Mouse (Mus musculus): ENCODE measurements around the gene Gna11. TPM values are rescaled to one million over a fixed set of nuclear protein-coding genes. Genes with fewer than 3 reads are reported as not detected.

The Gna11 gene
- polyA plus RNA-seq, 1 experiment from 2014 or later, result 88.2 TPM

GRCm38 (mm10) chr10:81519227-81519977 is 25.6 kb downstream of the Gna11 start:
- H3K9me3 ChIP-seq (ENCODE audit: low read depth, low read length), result no peaks in the 10 kb centered on the region
- H3K27ac ChIP-seq (ENCODE audit: low read depth), result no peak overlapping the region
- no peak overlapping the region for H3K4me2 ChIP-seq
- WGBS, result 73% methylated on average over 6 of the region's 6 CpGs
- no peak overlapping the region for H3K9ac ChIP-seq
- no peaks in the 10 kb centered on the region for H3K36me3 ChIP-seq (ENCODE audit: insufficient read depth)
- ATAC-seq (ENCODE audit: insufficient read depth) (no peak), DNase-seq (peak; percentile 23)
- no peaks in the 10 kb centered on the region for H3K4me1 ChIP-seq (ENCODE audit: insufficient read depth)
- H3K27me3 ChIP-seq (ENCODE audit: insufficient read depth, low read length), result no peaks in the 10 kb centered on the region
- TF ChIP-seq CTCF (IDR thresholded peaks at IDR 0.05; ENCODE audit: low read depth), result no peak
- no peak overlapping the region for H3K4me3 ChIP-seq (ENCODE audit: low read depth, low read length)

DNA sequence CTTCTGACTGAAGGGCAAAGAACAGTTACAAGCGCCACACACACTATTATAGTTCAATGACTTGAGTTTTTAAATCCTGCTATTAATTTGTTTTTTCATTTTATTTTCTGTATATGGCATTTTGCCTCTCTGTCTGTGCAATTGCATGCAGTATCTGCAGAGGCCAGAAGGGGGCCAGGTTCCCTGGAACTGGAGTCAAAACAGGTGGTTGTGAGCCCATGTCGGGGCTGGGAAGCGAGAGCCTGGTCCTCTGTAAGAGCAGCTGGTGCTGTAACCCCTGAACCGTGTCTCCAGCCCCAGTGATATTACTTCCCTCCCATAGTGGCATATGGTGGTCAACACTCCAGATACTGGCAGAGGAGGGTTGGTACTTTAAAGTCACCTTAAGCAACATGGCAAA is 26.4 kb downstream of the Gna11 start:
- peak; percentile 78 for TF ChIP-seq CTCF (IDR thresholded peaks at IDR 0.05; ENCODE audit: low read depth)
- Histone ChIP-seq H3K4me2 (no peak overlapping the region), H3K27me3 (ENCODE audit: insufficient read depth, low read length) (no peaks in the 10 kb centered on the region), H3K36me3 (ENCODE audit: insufficient read depth) (no peaks in the 10 kb centered on the region), H3K4me1 (ENCODE audit: insufficient read depth) (no peaks in the 10 kb centered on the region), H3K9me3 (ENCODE audit: low read depth, low read length) (no peaks in the 10 kb centered on the region), H3K9ac (no peak overlapping the region), H3K4me3 (ENCODE audit: low read depth, low read length) (no peak overlapping the region), H3K27ac (ENCODE audit: low read depth) (no peak overlapping the region)
- peak; percentile 79 for DNase-seq
- ATAC-seq (ENCODE audit: insufficient read depth), result no peak
- WGBS, result 11% methylated on average over 4 of the region's 4 CpGs

GRCm38 (mm10) chr10:81517227-81517626 is 27.8 kb downstream of the Gna11 start:
- no peak for TF ChIP-seq CTCF (IDR thresholded peaks at IDR 0.05; ENCODE audit: low read depth)
- 76% methylated on average over 8 of the region's 8 CpGs for WGBS
- Histone ChIP-seq H3K9ac (no peak overlapping the region), H3K4me2 (no peak overlapping the region), H3K4me1 (ENCODE audit: insufficient read depth) (no peaks in the 10 kb centered on the region), H3K9me3 (ENCODE audit: low read depth, low read length) (no peaks in the 10 kb centered on the region), H3K27me3 (ENCODE audit: insufficient read depth, low read length) (no peaks in the 10 kb centered on the region), H3K27ac (ENCODE audit: low read depth) (no peak overlapping the region), H3K36me3 (ENCODE audit: insufficient read depth) (no peaks in the 10 kb centered on the region), H3K4me3 (ENCODE audit: low read depth, low read length) (no peak overlapping the region)
- no peak for ATAC-seq (ENCODE audit: insufficient read depth)
- no peak for DNase-seq

- no peak overlapping the region for H3K4me2 ChIP-seq
- 79% methylated on average over 5 of the region's 5 CpGs for WGBS
- no peak overlapping the region for H3K9ac ChIP-seq
- DNase-seq (no peak), ATAC-seq (ENCODE audit: insufficient read depth) (no peak)
- peak; percentile 31 for TF ChIP-seq CTCF (IDR thresholded peaks at IDR 0.05; ENCODE audit: low read depth)
- H3K27ac ChIP-seq (ENCODE audit: low read depth), result no peak overlapping the region
- H3K4me3 ChIP-seq (ENCODE audit: low read depth, low read length), result no peak overlapping the region
- H3K27me3 ChIP-seq (ENCODE audit: insufficient read depth, low read length), result no peaks in the 10 kb centered on the region
- no peaks in the 10 kb centered on the region for H3K9me3 ChIP-seq (ENCODE audit: low read depth, low read length)
- no peaks in the 10 kb centered on the region for H3K4me1 ChIP-seq (ENCODE audit: insufficient read depth)
- H3K36me3 ChIP-seq (ENCODE audit: insufficient read depth), result no peaks in the 10 kb centered on the region
Measured at GRCm38 (mm10) chr10:81513798-81514197, 31.2 kb downstream of the Gna11 start.

DNA sequence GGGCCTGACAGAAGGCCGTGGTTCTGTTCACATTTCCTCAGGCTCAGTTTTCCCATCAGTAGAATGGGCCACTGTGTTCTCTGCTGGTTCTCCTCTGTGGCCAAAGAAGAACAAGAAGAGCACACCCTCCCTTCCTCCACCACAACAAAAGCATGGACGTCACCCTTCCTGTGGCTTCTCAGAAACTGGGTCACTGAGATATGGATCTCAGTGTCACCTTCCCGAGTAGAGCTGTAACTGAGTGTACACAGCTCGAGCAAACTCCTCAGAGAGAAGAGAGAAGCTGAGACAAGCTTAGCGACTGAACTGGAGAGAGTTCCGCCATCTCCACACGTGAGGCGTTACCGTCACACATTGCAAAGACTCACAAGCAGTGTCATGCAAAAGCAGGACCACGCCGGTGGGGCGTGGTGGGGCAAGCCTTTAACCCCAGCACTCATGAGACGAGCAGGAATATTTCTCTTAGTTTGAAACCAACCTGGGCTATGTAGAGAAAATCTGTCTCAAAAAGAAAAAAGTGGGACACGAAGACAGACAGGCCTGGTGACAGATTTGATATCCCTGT is 34.7 kb downstream of the Gna11 start:
- no peak for TF ChIP-seq CTCF (IDR thresholded peaks at IDR 0.05; ENCODE audit: low read depth)
- H3K9ac ChIP-seq, result no peak overlapping the region
- no peak overlapping the region for H3K4me3 ChIP-seq (ENCODE audit: low read depth, low read length)
- no peaks in the 10 kb centered on the region for H3K9me3 ChIP-seq (ENCODE audit: low read depth, low read length)
- H3K27ac ChIP-seq (ENCODE audit: low read depth), result no peak overlapping the region
- no peak for DNase-seq
- H3K4me1 ChIP-seq (ENCODE audit: insufficient read depth), result no peaks in the 10 kb centered on the region
- ATAC-seq (ENCODE audit: insufficient read depth), result no peak
- no peaks in the 10 kb centered on the region for H3K27me3 ChIP-seq (ENCODE audit: insufficient read depth, low read length)
- H3K4me2 ChIP-seq, result no peak overlapping the region
- WGBS, result 71% methylated on average over 14 of the region's 14 CpGs
- no peaks in the 10 kb centered on the region for H3K36me3 ChIP-seq (ENCODE audit: insufficient read depth)

GRCm38 (mm10) chr10:81507691-81508489 is 37.1 kb downstream of the Gna11 start:
- H3K27ac ChIP-seq (ENCODE audit: low read depth), result no peak overlapping the region
- WGBS, result 63% methylated on average over 13 of the region's 13 CpGs
- DNase-seq (no peak), ATAC-seq (ENCODE audit: insufficient read depth) (no peak)
- no peaks in the 10 kb centered on the region for H3K27me3 ChIP-seq (ENCODE audit: insufficient read depth, low read length)
- no peak overlapping the region for H3K4me2 ChIP-seq
- no peaks in the 10 kb centered on the region for H3K36me3 ChIP-seq (ENCODE audit: insufficient read depth)
- H3K4me1 ChIP-seq (ENCODE audit: insufficient read depth), result no peaks in the 10 kb centered on the region
- H3K9me3 ChIP-seq (ENCODE audit: low read depth, low read length), result no peaks in the 10 kb centered on the region
- H3K9ac ChIP-seq, result no peak overlapping the region
- TF ChIP-seq CTCF (IDR thresholded peaks at IDR 0.05; ENCODE audit: low read depth), result no peak
- no peak overlapping the region for H3K4me3 ChIP-seq (ENCODE audit: low read depth, low read length)

- Histone ChIP-seq H3K36me3 (ENCODE audit: insufficient read depth) (no peaks in the 10 kb centered on the region), H3K4me2 (no peak overlapping the region), H3K9ac (no peak overlapping the region), H3K4me3 (ENCODE audit: low read depth, low read length) (no peak overlapping the region), H3K4me1 (ENCODE audit: insufficient read depth) (no peaks in the 10 kb centered on the region), H3K27me3 (ENCODE audit: insufficient read depth, low read length) (no peaks in the 10 kb centered on the region), H3K27ac (ENCODE audit: low read depth) (no peak overlapping the region), H3K9me3 (ENCODE audit: low read depth, low read length) (no peaks in the 10 kb centered on the region)
- 25% methylated on average over 6 of the region's 6 CpGs for WGBS
- DNase-seq (no peak), ATAC-seq (ENCODE audit: insufficient read depth) (no peak)
- TF ChIP-seq CTCF (IDR thresholded peaks at IDR 0.05; ENCODE audit: low read depth), result no peak
Measured at GRCm38 (mm10) chr10:81507095-81507494, 37.9 kb downstream of the Gna11 start.
